Mouse (Mus musculus) myocyte (in vitro differentiated cells): ENCODE results near the gene Adcy10.

Source experiments
- MAX ChIP-seq: IDR thresholded peaks from one replicate; pipeline ENCODE4 v1.6.1; 2011; ENCODE audit warnings: low read depth, mild to moderate bottlenecking, control low read depth
- MYOD1 ChIP-seq, 3 experiments: IDR thresholded peaks; one replicate each; pipeline ENCODE4 v1.6.1; 2011; ENCODE audit warnings: control low read depth in 2 of 3, low read depth in 2 of 3, mild to moderate bottlenecking in 2 of 3, moderate library complexity in 1 of 3; ENCODE audit not compliant: insufficient read length in 2 of 3, control insufficient read depth in 1 of 3
- MYOG ChIP-seq, 3 experiments: IDR thresholded peaks; one replicate each; pipeline ENCODE4 v1.6.1; 2011; ENCODE audit warnings: control low read depth in 2 of 3, low read depth in 2 of 3, mild to moderate bottlenecking in 2 of 3; ENCODE audit not compliant: insufficient read length in 2 of 3, control insufficient read depth in 1 of 3, insufficient read depth in 1 of 3
- POLR2A ChIP-seq: IDR thresholded peaks from one replicate; pipeline ENCODE4 v1.6.1; 2011; ENCODE audit warnings: low read depth, mild to moderate bottlenecking, control low read depth, moderate library complexity; ENCODE audit not compliant: insufficient read length
- POLR2AphosphoS2 ChIP-seq: IDR thresholded peaks from one replicate; pipeline ENCODE4 v1.6.1; 2011; ENCODE audit warnings: low read depth, control low read depth; ENCODE audit not compliant: insufficient read length
- REST ChIP-seq: IDR thresholded peaks from one replicate; pipeline ENCODE4 v1.6.1; 2011; ENCODE audit warnings: mild to moderate bottlenecking, control low read depth, moderate library complexity; ENCODE audit not compliant: insufficient read depth, insufficient read length
- SRF ChIP-seq: IDR thresholded peaks from one replicate; pipeline ENCODE4 v1.6.1; 2011; ENCODE audit warnings: low read depth; ENCODE audit not compliant: control insufficient read depth, insufficient read length
- TCF3 ChIP-seq: IDR thresholded peaks from one replicate; pipeline ENCODE4 v1.6.1; 2011; ENCODE audit warnings: low read depth, control low read depth; ENCODE audit not compliant: insufficient read length
- USF1 ChIP-seq: IDR thresholded peaks from one replicate; pipeline ENCODE4 v1.6.1; 2011; ENCODE audit warnings: low read depth, mild to moderate bottlenecking, control low read depth, moderate library complexity

- no peak for TF ChIP-seq TCF3
- TF ChIP-seq SRF: no peak
- TF ChIP-seq MYOD1 (IDR thresholded peaks at IDR 0.05; ENCODE audit: control insufficient read depth in 1 of 3, insufficient read length in 2 of 3, low read depth in 2 of 3): no peak
- no peak for TF ChIP-seq MAX
- TF ChIP-seq POLR2A: no peak
- no peak for TF ChIP-seq MYOG (IDR thresholded peaks at IDR 0.05; ENCODE audit: control insufficient read depth in 1 of 3, insufficient read depth in 1 of 3, insufficient read length in 2 of 3, low read depth in 2 of 3)
- no peak for TF ChIP-seq POLR2AphosphoS2
- no peak for TF ChIP-seq USF1
- no peak for TF ChIP-seq REST
Measured at GRCm38 (mm10) chr1:165576459-165577112, 91.6 kb downstream of the Adcy10 start.
